Comparison of ENCODE assay signal across 10 mouse cellular contexts in genomic region chr1:60272471-60272870, GRCm38 (mm10).
A peak's percentile ranks its signal among the peaks of the same experiment; 100 is the strongest.
DNase-seq lines count a peak whose midpoint lies in the region; ATAC-seq and TF ChIP-seq lines count a peak whose summit lies in the region.
"Had no signal": no experiment of that assay in that cellular context is flagged by ENCODE, and none has a peak within 500 bp of the region (broad histone marks: within the 10 kb centered on the region; RNA-seq: fewer than 3 reads in every experiment).

No protein-coding gene starts in this region.

- ATAC-seq in heart, postnatal 0 days (ENCODE audit: insufficient read depth, low read depth): no peak
- no peak for ATAC-seq in heart, embryonic 12.5 days (ENCODE audit: insufficient number of reproducible peaks, low FRiP score)
- no peak for ATAC-seq in midbrain, embryonic 11.5 days (ENCODE audit: low FRiP score)
- ATAC-seq in midbrain, embryonic 15.5 days (replicated peaks): no peak

- WGBS in heart, postnatal 0 days: 66% methylated on average over 2 of the region's 2 CpGs
- 78% methylated on average over 2 of the region's 2 CpGs for WGBS in heart, embryonic 12.5 days
- WGBS in midbrain, embryonic 11.5 days: 84% methylated on average over 2 of the region's 2 CpGs
- 81% methylated on average over 2 of the region's 2 CpGs for WGBS in midbrain, embryonic 15.5 days

- no peak for DNase-seq in heart, postnatal 0 days (ENCODE audit: low spot score)
- peak; percentile 68 for DNase-seq in midbrain, embryonic 11.5 days (ENCODE audit: low spot score, missing footprints)
- DNase-seq in brain, embryonic 14.5 days (ENCODE audit: low read depth): peak; percentile 24
- DNase-seq in thymus, postnatal 0 days (ENCODE audit: low spot score): peak; percentile 49
- DNase-seq in left cerebral cortex, postnatal 25 days (ENCODE audit: low spot score in 2 of 2): no peak
- no peak for DNase-seq in yolk sac, embryonic 10.5 days (ENCODE audit: low spot score)
- DNase-seq: liver, embryonic 13.5 days had no signal

- no peak overlapping the region for H3K27ac ChIP-seq in heart, postnatal 0 days (ENCODE audit: low read depth)
- no peak overlapping the region for H3K27ac ChIP-seq in heart, embryonic 12.5 days (ENCODE audit: poor library complexity, severe bottlenecking)
- H3K27ac ChIP-seq in midbrain, embryonic 11.5 days (ENCODE audit: low read depth, low read length): no peak overlapping the region
- no peak overlapping the region for H3K27ac ChIP-seq in midbrain, embryonic 15.5 days
- H3K27ac ChIP-seq: heart, embryonic 13.5 days; liver, embryonic 13.5 days had no signal

- TF ChIP-seq CTCF in heart, postnatal 0 days (IDR thresholded peaks at IDR 0.05; ENCODE audit: low read depth): peak; percentile 33
- TF ChIP-seq CTCF in brain, embryonic 14.5 days (IDR thresholded peaks at IDR 0.05; ENCODE audit: borderline replicate concordance, extremely low read depth, insufficient read depth, insufficient read length): peak; percentile 47; the same call in 1 of the 2 replicates

- no peaks in the 10 kb centered on the region for H3K4me1 ChIP-seq in heart, postnatal 0 days (ENCODE audit: control insufficient read depth, insufficient read depth)
- H3K4me1 ChIP-seq in heart, embryonic 12.5 days (replicated peaks): no peaks in the 10 kb centered on the region
- H3K4me1 ChIP-seq in midbrain, embryonic 11.5 days (ENCODE audit: control insufficient read depth, insufficient read depth, low read length): no peaks in the 10 kb centered on the region
- no peaks in the 10 kb centered on the region for H3K4me1 ChIP-seq in midbrain, embryonic 15.5 days
- H3K4me1 ChIP-seq: heart, embryonic 13.5 days; liver, embryonic 13.5 days had no signal

- H3K9ac ChIP-seq in heart, postnatal 0 days (replicated peaks; ENCODE audit: low read depth, low read length): no peak overlapping the region
- H3K9ac ChIP-seq in heart, embryonic 12.5 days: no peak overlapping the region
- no peak overlapping the region for H3K9ac ChIP-seq in midbrain, embryonic 11.5 days (ENCODE audit: low read length)
- no peak overlapping the region for H3K9ac ChIP-seq in midbrain, embryonic 15.5 days
- H3K9ac ChIP-seq: heart, embryonic 13.5 days; liver, embryonic 13.5 days had no signal

- no peak for TF ChIP-seq POLR2A in brain, embryonic 14.5 days (IDR thresholded peaks at IDR 0.05; ENCODE audit: borderline replicate concordance, extremely low read depth, insufficient read depth, insufficient read length, poor library complexity, severe bottlenecking)

- intact Hi-C loops in left cerebral cortex, postnatal 25 days (cut with DNase I): no loop called here

- H3K36me3 ChIP-seq in heart, postnatal 0 days (replicated peaks; ENCODE audit: control insufficient read depth, insufficient read depth, low read length): peaks cover 46% of the 10 kb centered on the region
- peaks cover 36% of the 10 kb centered on the region for H3K36me3 ChIP-seq in heart, embryonic 12.5 days
- no peaks in the 10 kb centered on the region for H3K36me3 ChIP-seq in midbrain, embryonic 11.5 days (ENCODE audit: control insufficient read depth, insufficient read depth, low read length)
- peaks cover 13% of the 10 kb centered on the region; the same call in 1 of the 2 replicates for H3K36me3 ChIP-seq in midbrain, embryonic 15.5 days (replicated peaks)
- H3K36me3 ChIP-seq: liver, embryonic 13.5 days had no signal

- no peak overlapping the region for H3K4me3 ChIP-seq in heart, postnatal 0 days (ENCODE audit: low read depth, low read length)
- H3K4me3 ChIP-seq in heart, embryonic 12.5 days: no peak overlapping the region
- H3K4me3 ChIP-seq in midbrain, embryonic 11.5 days (ENCODE audit: low read depth, low read length): no peak overlapping the region
- H3K4me3 ChIP-seq in midbrain, embryonic 15.5 days: no peak overlapping the region
- H3K4me3 ChIP-seq: heart, embryonic 13.5 days; liver, embryonic 13.5 days had no signal

- no peaks in the 10 kb centered on the region for H3K9me3 ChIP-seq in heart, postnatal 0 days (replicated peaks; ENCODE audit: control insufficient read depth, low read length)
- no peaks in the 10 kb centered on the region for H3K9me3 ChIP-seq in heart, embryonic 12.5 days (replicated peaks)
- no peaks in the 10 kb centered on the region for H3K9me3 ChIP-seq in midbrain, embryonic 11.5 days (ENCODE audit: control insufficient read depth, low read length)
- no peaks in the 10 kb centered on the region for H3K9me3 ChIP-seq in midbrain, embryonic 15.5 days
- H3K9me3 ChIP-seq: heart, embryonic 13.5 days; liver, embryonic 13.5 days had no signal

- no peak overlapping the region for H3K4me2 ChIP-seq in heart, postnatal 0 days (ENCODE audit: low read depth, low read length)
- no peak overlapping the region for H3K4me2 ChIP-seq in heart, embryonic 12.5 days
- H3K4me2 ChIP-seq in midbrain, embryonic 11.5 days: no peak overlapping the region
- no peak overlapping the region for H3K4me2 ChIP-seq in midbrain, embryonic 15.5 days
- H3K4me2 ChIP-seq: heart, embryonic 13.5 days; liver, embryonic 13.5 days had no signal

- no peaks in the 10 kb centered on the region for H3K27me3 ChIP-seq in heart, postnatal 0 days (ENCODE audit: control insufficient read depth, insufficient read depth, low read length)
- no peaks in the 10 kb centered on the region for H3K27me3 ChIP-seq in heart, embryonic 12.5 days (replicated peaks)
- no peaks in the 10 kb centered on the region for H3K27me3 ChIP-seq in midbrain, embryonic 11.5 days (ENCODE audit: control insufficient read depth, insufficient read depth, low read length)
- H3K27me3 ChIP-seq in midbrain, embryonic 15.5 days (replicated peaks): no peaks in the 10 kb centered on the region
- H3K27me3 ChIP-seq: heart, embryonic 13.5 days; liver, embryonic 13.5 days had no signal

- no peak for TF ChIP-seq EP300 in heart, postnatal 0 days (IDR thresholded peaks at IDR 0.05; ENCODE audit: low read depth)

Comparison
In these comparisons a context has a peak if more than half of its experiments do, and no peak if none do; other contexts are left out.
1. DNase-seq: peak in midbrain, embryonic 11.5 days (single experiment), brain, embryonic 14.5 days (single experiment) and thymus, postnatal 0 days (single experiment); none in heart, postnatal 0 days (single experiment), left cerebral cortex, postnatal 25 days (0 of 2) and yolk sac, embryonic 10.5 days (single experiment).